Mouse (Mus musculus): ENCODE measurements around the gene Sult1b1.
"Not testable (repeated sequence)": the region's sequence is repeated elsewhere in the genome, so short reads cannot be mapped to it uniquely, and the experiment has no call there.

The Sult1b1 gene

GRCm38 (mm10) chr5:87538111-87538510, at the start of gene Sult1b1:
TSS of gene Sult1b1 (minus strand) at chr5:87538195.
- DNase-seq (ENCODE audit: extremely low spot score, low read depth, low spot score): no peak

GRCm38 (mm10) chr5:87580389-87580788, 42.4 kb upstream of the Sult1b1 start:
- DNase-seq (ENCODE audit: extremely low spot score, low read depth, low spot score): no peak

GRCm38 (mm10) chr5:87574174-87574573, 36.2 kb upstream of the Sult1b1 start:
- DNase-seq (ENCODE audit: extremely low spot score, low read depth, low spot score): no peak

- DNase-seq (ENCODE audit: extremely low spot score, low read depth, low spot score): no peak
Measured at GRCm38 (mm10) chr5:87573490-87573889, 35.5 kb upstream of the Sult1b1 start.

- no peak for DNase-seq (ENCODE audit: extremely low spot score, low read depth, low spot score)
Measured at GRCm38 (mm10) chr5:87572781-87573180, 34.8 kb upstream of the Sult1b1 start.

GRCm38 (mm10) chr5:87568845-87569244, 30.9 kb upstream of the Sult1b1 start, which contains the start of gene Sult1d1:
TSS of gene Sult1d1 (minus strand) at chr5:87569027.
- DNase-seq (ENCODE audit: extremely low spot score, low read depth, low spot score): no peak

- DNase-seq (ENCODE audit: extremely low spot score, low read depth, low spot score): no peak
Measured at GRCm38 (mm10) chr5:87567306-87567705, 29.3 kb upstream of the Sult1b1 start.

GRCm38 (mm10) chr5:87562966-87563365, 25.0 kb upstream of the Sult1b1 start:
- DNase-seq (ENCODE audit: extremely low spot score, low read depth, low spot score): no peak

GRCm38 (mm10) chr5:87562526-87562925, 24.5 kb upstream of the Sult1b1 start:
- no peak for DNase-seq (ENCODE audit: extremely low spot score, low read depth, low spot score)

GRCm38 (mm10) chr5:87560145-87560544, 22.1 kb upstream of the Sult1b1 start:
- DNase-seq (ENCODE audit: extremely low spot score, low read depth, low spot score): no peak

- DNase-seq (ENCODE audit: extremely low spot score, low read depth, low spot score): no peak
Measured at GRCm38 (mm10) chr5:87550935-87551334, 12.9 kb upstream of the Sult1b1 start.

GRCm38 (mm10) chr5:87535994-87536644, 1.9 kb downstream of the Sult1b1 start:
- DNase-seq (ENCODE audit: extremely low spot score, low read depth, low spot score): no peak

GRCm38 (mm10) chr5:87532288-87532687, 5.7 kb downstream of the Sult1b1 start:
- DNase-seq (ENCODE audit: extremely low spot score, low read depth, low spot score): no peak

- not testable (repeated sequence) for DNase-seq (ENCODE audit: extremely low spot score, low read depth, low spot score)
Measured at GRCm38 (mm10) chr5:87523561-87523960, 14.4 kb downstream of the Sult1b1 start.

GRCm38 (mm10) chr5:87505776-87506458, 32.1 kb downstream of the Sult1b1 start:
- no peak for DNase-seq (ENCODE audit: extremely low spot score, low read depth, low spot score)

GRCm38 (mm10) chr5:87502687-87503086, 35.3 kb downstream of the Sult1b1 start:
- DNase-seq (ENCODE audit: extremely low spot score, low read depth, low spot score): no peak

GRCm38 (mm10) chr5:87499341-87499740, 38.7 kb downstream of the Sult1b1 start:
- DNase-seq (ENCODE audit: extremely low spot score, low read depth, low spot score): no peak

- DNase-seq (ENCODE audit: extremely low spot score, low read depth, low spot score): no peak
Measured at GRCm38 (mm10) chr5:87498936-87499335, 39.1 kb downstream of the Sult1b1 start.

- no peak for DNase-seq (ENCODE audit: extremely low spot score, low read depth, low spot score)
Measured at GRCm38 (mm10) chr5:87490771-87491170, 47.2 kb downstream of the Sult1b1 start, which contains the start of gene Ugt2a1. TSS of gene Ugt2a1 (minus strand) at chr5:87490871.

- DNase-seq (ENCODE audit: extremely low spot score, low read depth, low spot score): not testable (repeated sequence)
Measured at GRCm38 (mm10) chr5:87486706-87487105, 51.3 kb downstream of the Sult1b1 start, which contains the start of gene Gm43638. TSS of gene Gm43638 (minus strand) at chr5:87486806.

- DNase-seq (ENCODE audit: extremely low spot score, low read depth, low spot score): no peak
Measured at GRCm38 (mm10) chr5:87482160-87482559, 55.8 kb downstream of the Sult1b1 start, which contains the start of gene Ugt2a2. TSS of gene Ugt2a2 (minus strand) at chr5:87482260.
